Mouse (Mus musculus) kidney, adult 11 months (tissue): ENCODE measurements around the gene Slc2a1.

ENCODE experiments used
- DNase-seq: peaks from one replicate; pipeline ENCODE4 v3.0.0; 2022

Gene Slc2a1

GRCm38 (mm10) chr4:119180133-119180707 lies 71.7 kb downstream of the Slc2a1 start:
- no peak for DNase-seq

GRCm38 (mm10) chr4:119181456-119181855 lies 72.9 kb downstream of the Slc2a1 start:
- DNase-seq, result no peak

- DNase-seq, result no peak
These were observed 75.0 kb downstream of the Slc2a1 start for GRCm38 (mm10) chr4:119183525-119183924.

- DNase-seq, result no peak
These were observed 77.3 kb downstream of the Slc2a1 start for GRCm38 (mm10) chr4:119185771-119186170.
